Mouse (Mus musculus) left cerebral cortex, postnatal 25 days (tissue): ENCODE results near the gene Lingo3. TPM values are rescaled to one million over a fixed set of nuclear protein-coding genes. Genes with fewer than 3 reads are reported as not detected.

Experiments
- DNase-seq, 2 experiments: peaks; one replicate each; pipeline ENCODE4 v3.0.0; 2022; ENCODE audit warnings: low spot score in 2 of 2, mixed read lengths in 1 of 2
- intact Hi-C: fragments of 180-260 bp; cut with DNase I; formaldehyde crosslinking; loops from one replicate; pipeline ENCODE4 v1.15.1; 2025
- microRNA-seq, 2 experiments: library from miRNA; unstranded; fragments of <30 nt; microRNA quantifications; one replicate each; pipeline ENCODE4 v1.2.0; 2022
- total RNA-seq, 2 experiments: library from RNA; stranded (reverse); gene quantifications; 2 replicates each; pipeline ENCODE4 v1.2.3; 2021

The Lingo3 gene
- total RNA-seq, 2 experiments from 2014 or later, result 35.6 to 48.0 TPM

DNA sequence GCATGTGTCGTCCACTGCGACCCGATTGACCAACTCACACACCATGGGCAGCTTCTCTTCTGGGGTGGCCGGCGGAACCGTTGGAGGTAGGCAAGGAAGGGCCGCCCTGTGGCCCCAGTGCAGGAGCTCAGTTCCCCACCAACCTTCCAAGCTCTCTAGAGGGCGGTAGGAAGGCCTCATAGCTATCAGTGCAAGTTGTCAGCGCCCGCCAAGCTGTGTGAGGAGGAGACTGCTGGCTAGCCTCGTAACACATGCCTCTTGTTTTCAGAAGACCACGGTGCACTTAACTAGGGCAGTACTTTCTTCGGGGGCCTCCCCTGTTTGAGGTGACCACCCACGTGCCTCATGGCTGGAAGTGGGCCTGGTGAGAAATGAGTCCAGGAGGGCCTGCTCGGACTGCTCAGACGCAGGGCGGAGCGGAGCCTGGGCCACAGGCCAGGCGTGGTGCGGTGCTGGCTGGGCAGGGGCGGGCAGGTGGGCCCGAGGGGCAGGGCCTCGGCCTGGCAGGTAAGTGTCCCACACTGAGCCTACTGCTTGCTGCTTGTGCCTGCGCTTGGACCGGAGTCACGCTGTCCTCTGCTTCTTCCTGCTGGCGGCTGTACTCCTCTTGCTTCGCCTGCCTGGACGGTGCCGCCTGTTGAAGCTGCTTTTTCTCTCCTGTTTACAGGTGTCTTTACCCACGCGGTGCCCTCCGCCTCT lies 52.2 kb downstream of the Lingo3 start:
- intact Hi-C loops, result no loop called here
- DNase-seq, result peak in 1 of 2 experiments; percentile 69

DNA sequence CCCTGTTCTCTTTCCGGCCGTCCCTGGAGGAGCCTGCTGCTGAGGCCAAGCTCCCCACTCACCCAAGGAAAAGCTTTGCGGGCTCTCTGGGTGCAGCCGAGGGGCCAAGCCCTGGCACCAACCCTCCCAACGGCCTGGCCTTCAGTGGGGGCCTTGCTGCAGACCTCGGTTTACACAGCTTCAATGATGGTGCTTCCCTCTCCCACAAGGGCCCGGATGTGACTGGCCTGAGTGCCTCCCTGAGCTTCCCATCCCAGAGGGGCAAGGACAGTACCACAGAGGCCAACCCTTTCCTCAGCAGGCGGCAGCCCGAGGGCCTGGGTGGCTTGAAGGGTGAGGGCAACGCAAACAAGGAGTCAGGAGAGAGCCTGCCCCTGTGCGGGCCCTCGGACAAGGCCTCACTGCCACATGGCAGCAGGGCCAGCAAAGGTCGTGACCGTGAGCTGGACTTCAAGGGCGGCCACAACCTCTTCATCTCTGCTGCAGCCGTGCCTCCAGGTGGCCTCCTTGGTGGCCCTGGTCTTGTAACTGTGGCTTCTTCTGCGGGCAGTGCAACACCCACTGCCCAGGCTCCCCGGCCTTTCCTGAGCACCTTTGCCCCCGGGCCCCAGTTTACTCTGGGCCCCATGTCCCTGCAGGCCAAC lies 53.0 kb downstream of the Lingo3 start:
- no peak for DNase-seq
- intact Hi-C loops, result no loop called here

DNA sequence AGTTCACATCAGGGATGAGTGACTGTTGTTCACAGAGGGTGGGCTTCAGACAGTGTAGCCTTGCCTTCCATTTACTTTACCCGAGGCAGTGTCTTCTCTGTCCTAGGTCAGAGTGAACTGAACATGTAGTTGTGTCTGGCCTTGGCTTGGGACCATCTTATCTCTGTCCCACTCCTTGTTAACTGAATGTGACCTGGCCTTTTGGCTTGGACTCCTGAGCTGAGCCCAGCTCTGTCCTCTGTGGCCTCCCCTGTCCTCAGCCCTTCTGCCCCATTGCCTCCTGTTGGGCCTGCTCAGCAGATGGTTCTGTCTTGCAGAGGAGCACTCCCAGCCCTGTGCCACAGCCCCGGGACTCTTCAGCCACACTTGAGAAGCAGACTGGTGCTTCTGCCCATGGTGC lies 56.3 kb downstream of the Lingo3 start:
- intact Hi-C loops, result no loop called here
- no peak for DNase-seq

DNA sequence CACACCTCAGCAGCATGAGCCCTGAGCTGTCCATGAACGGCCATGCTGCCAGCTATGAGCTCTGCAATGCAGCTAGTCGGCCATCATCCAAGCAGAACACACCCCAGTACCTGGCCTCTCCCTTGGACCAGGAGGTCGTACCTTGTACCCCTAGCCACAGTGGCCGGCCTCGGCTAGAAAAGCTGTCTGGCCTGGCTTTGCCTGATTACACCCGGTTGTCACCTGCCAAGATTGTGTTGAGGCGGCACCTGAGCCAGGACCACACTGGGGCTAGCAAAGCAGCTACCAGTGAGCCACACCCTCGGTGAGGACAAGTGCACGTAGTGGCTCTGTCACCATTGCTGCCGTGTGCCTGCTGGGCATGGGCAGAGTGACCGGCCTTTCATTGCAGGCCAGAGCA lies 57.9 kb downstream of the Lingo3 start:
- intact Hi-C loops, result loop anchor here (1.0 kb wide), 1 partner anchor 9 kb away; no protein-coding TSS in a partner anchor
- DNase-seq, result no peak

DNA sequence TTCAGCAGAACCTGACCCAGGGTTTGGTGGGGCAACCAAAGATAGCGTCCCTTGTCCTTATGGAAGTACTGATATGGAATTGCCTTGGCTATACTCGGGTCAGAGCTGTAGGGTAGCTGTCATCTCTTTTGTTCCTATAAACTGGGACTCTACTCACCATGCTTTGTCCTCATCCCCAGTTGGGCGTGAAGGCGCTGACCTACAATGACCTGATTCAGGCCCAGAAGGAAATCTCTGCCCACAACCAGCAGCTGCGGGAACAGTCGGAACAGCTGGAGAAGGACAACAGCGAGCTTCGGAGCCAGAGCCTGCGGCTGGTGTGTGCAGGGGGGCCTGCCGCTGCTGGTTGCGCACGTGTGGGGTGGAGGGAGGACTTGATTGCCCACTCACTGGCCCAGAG lies 59.0 kb downstream of the Lingo3 start:
- intact Hi-C loops, result no loop called here
- DNase-seq, result no peak

DNA sequence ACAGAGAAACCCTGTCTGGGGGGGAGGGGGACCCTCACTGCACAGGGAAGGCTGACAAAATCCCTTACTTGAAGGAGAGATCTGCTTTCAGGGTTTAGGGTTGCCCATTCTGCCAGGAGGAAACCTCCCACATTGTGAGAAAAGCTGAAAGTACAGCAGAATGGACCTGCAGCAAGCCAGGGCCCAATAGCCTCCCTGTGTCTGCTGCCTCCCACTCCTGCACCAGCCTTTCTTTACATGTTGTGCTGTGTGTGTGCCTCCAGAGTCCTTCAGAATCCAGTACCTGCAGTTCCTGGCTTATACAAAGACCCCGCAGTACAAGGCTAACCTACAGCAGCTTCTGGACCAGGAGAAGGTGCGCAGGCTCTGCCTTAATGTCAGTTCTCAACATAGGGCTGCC lies 59.5 kb downstream of the Lingo3 start:
- intact Hi-C loops, result no loop called here
- peak in 1 of 2 experiments; percentile 65 for DNase-seq

Small RNA genes within 50 kb of the gene (microRNA-seq; reads per million reads assigned to microRNA genes)
- gene Mir1982, result 6.7 to 9.1 reads per million in 2 experiments

Other genes starting within 250 kb of the Lingo3 start
- 10 to 100 TPM; 40.8 to 42.2 TPM for gene Scamp4, start 241.2 kb downstream of the Lingo3 start, total RNA-seq
- gene Adat3, start 241.2 kb downstream of the Lingo3 start, total RNA-seq, result 1 to 10 TPM; 3.6 to 4.5 TPM
- gene Gm49322, start 238.0 kb downstream of the Lingo3 start, total RNA-seq, result 1 to 10 TPM; 2.8 to 2.9 TPM
- gene Csnk1g2, start 221.2 kb downstream of the Lingo3 start, total RNA-seq, result 100 to 1,000 TPM; 222 to 247 TPM
- 10 to 100 TPM; 91.7 to 92.7 TPM for gene Btbd2, start 187.0 kb downstream of the Lingo3 start, total RNA-seq
- 10 to 100 TPM; 35.3 to 44.0 TPM for gene Mknk2, start 165.9 kb downstream of the Lingo3 start, total RNA-seq
- 10 to 100 TPM; 13.4 to 15.8 TPM for gene Mob3a, start 142.1 kb downstream of the Lingo3 start, total RNA-seq
- gene Izumo4, start 141.9 kb downstream of the Lingo3 start, total RNA-seq, result 10 to 100 TPM; 35.9 to 42.5 TPM
- 100 to 1,000 TPM; 142 to 145 TPM for gene Ap3d1, start 101.8 kb downstream of the Lingo3 start, total RNA-seq
- gene Dot1l, start 88.8 kb downstream of the Lingo3 start, total RNA-seq, result 10 to 100 TPM; 46.5 to 56.0 TPM
- gene Sf3a2, start 45.8 kb downstream of the Lingo3 start, total RNA-seq, result 10 to 100 TPM; 43.9 to 50.3 TPM
- gene Plekhj1, start 45.4 kb downstream of the Lingo3 start, total RNA-seq, result 10 to 100 TPM; 57.5 to 62.4 TPM
- 1 to 10 TPM; 1.6 to 2.7 TPM for gene Amh, start 38.8 kb downstream of the Lingo3 start, total RNA-seq
- gene Jsrp1, start 30.5 kb downstream of the Lingo3 start, total RNA-seq, result 1 to 10 TPM; 4.0 to 4.5 TPM
- gene Oaz1, start 17.4 kb downstream of the Lingo3 start, total RNA-seq, result 100 to 1,000 TPM; 500 to 527 TPM
- 10 to 100 TPM; 35.9 to 47.8 TPM for gene Lsm7, start 11.2 kb upstream of the Lingo3 start, total RNA-seq
- gene Sppl2b, start 11.2 kb upstream of the Lingo3 start, total RNA-seq, result 10 to 100 TPM; 58.6 to 66.2 TPM
- gene Tmprss9, start 27.8 kb upstream of the Lingo3 start, total RNA-seq, result under 1 TPM in 1 of 2 experiments, not detected in 1; 0.32 TPM
- gene Timm13, start 56.9 kb upstream of the Lingo3 start, total RNA-seq, result 100 to 1,000 TPM; 139 TPM
- gene Lmnb2, start 74.2 kb upstream of the Lingo3 start, total RNA-seq, result 10 to 100 TPM; 15.1 to 18.9 TPM
- gene Gadd45b, start 86.0 kb upstream of the Lingo3 start, total RNA-seq, result 10 to 100 TPM; 16.4 to 19.0 TPM
- 100 to 1,000 TPM in 1 of 2 experiments, 10 to 100 TPM in 1; 83.8 to 196 TPM for gene Gng7, start 170.9 kb upstream of the Lingo3 start, total RNA-seq
- gene Diras1, start 181.6 kb upstream of the Lingo3 start, total RNA-seq, result 100 to 1,000 TPM; 108 to 110 TPM
- 10 to 100 TPM; 67.2 to 69.3 TPM for gene Slc39a3, start 193.4 kb upstream of the Lingo3 start, total RNA-seq
- 100 to 1,000 TPM; 159 to 169 TPM for gene Sgta, start 216.1 kb upstream of the Lingo3 start, total RNA-seq
- 10 to 100 TPM; 50.5 to 54.2 TPM for gene Thop1, start 226.0 kb upstream of the Lingo3 start, total RNA-seq